Mouse (Mus musculus): ENCODE results near the gene Sema3b.

GRCm38 (mm10) chr9:107586504-107586903 is 22.5 kb downstream of the Sema3b start:
- no peak for TF ChIP-seq CTCF (IDR thresholded peaks at IDR 0.05; ENCODE audit: extremely low read depth, insufficient read depth, insufficient read length, insufficient replicate concordance)
- no peak for TF ChIP-seq POLR2A (IDR thresholded peaks at IDR 0.05; ENCODE audit: low read depth, low read length)
